Mouse (Mus musculus): Measurements from ENCODE around the gene Mycbpap. TPM values are rescaled to one million over a fixed set of nuclear protein-coding genes. Genes with fewer than 3 reads are reported as not detected.
A peak's percentile ranks its signal among the peaks of the same experiment; 100 is the strongest.

Mycbpap gene
- polyA plus RNA-seq, 1 experiment from 2014 or later = 1.4 TPM

DNA sequence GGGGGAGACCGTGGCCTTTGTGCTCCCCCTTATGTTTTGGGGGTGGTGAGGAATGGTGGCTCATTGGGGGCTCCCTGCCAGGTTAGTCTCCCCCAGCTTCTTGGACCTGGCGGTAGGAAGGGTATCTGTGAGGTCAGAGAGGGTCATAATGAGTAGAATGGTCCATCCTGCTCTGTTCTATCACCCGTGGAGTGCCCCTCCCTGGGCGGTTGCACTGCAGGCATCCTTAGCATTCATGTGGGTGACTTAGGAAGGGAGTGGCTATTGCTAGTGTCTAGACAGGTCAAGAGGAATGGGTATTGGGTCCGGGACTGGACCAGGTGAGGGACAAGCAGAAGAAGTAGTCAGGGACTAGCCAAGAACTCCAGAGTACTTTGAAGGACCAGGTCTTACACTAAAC is 36.3 kb downstream of the Mycbpap start:
- no peak for ATAC-seq (ENCODE audit: low FRiP score, low TSS enrichment)
- WGBS = 72% methylated on average over 5 of the region's 5 CpGs
- H3K4me2 ChIP-seq (replicated peaks; ENCODE audit: low read depth) = no peak overlapping the region

DNA sequence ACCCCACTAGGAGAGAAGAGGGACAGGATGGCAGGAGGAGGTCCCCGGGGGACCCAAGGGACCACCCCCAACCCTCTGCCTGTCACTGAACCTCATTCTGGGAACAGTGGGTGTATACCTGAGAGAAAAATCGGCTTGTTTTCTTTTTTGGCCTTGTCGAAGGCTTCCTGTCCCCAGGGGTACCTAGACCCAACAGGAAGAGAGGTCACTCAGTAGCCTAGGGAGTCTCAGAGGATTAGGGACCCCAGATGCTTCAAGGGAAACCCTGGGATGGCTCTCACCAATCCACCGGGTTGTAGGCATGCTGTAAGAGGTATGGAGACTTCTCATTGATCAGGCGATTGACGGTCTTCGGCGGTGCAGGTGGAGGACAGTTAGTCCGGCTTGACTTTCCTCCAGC is 36.9 kb downstream of the Mycbpap start:
- H3K27ac ChIP-seq (replicated peaks) = no peak overlapping the region
- no peaks in the 10 kb centered on the region for H3K9me3 ChIP-seq (ENCODE audit: control insufficient read depth, low read length)
- no peaks in the 10 kb centered on the region for H3K4me1 ChIP-seq (replicated peaks; ENCODE audit: control insufficient read depth, insufficient read depth)
- no peak overlapping the region for H3K4me3 ChIP-seq (ENCODE audit: low read depth, low read length)
- H3K4me2 ChIP-seq (replicated peaks; ENCODE audit: low read depth) = no peak overlapping the region
- 86% methylated on average over 9 of the region's 9 CpGs for WGBS
- DNase-seq (ENCODE audit: low spot score) (no peak), ATAC-seq (ENCODE audit: low FRiP score, low TSS enrichment) (no peak)
- H3K36me3 ChIP-seq (ENCODE audit: control insufficient read depth, insufficient read depth, low read length) = no peaks in the 10 kb centered on the region
- no peaks in the 10 kb centered on the region for H3K27me3 ChIP-seq (ENCODE audit: control insufficient read depth, insufficient read depth, low read length)
- TF ChIP-seq EP300 (optimal IDR thresholded peaks at IDR 0.05) = no peak
- no peak for TF ChIP-seq CTCF (IDR thresholded peaks at IDR 0.05; ENCODE audit: low read depth)
- no peak overlapping the region for H3K9ac ChIP-seq (ENCODE audit: low read length)

More for the DNA sequence above, 36.3 kb downstream of the Mycbpap start:
- Histone ChIP-seq H3K36me3 (ENCODE audit: control insufficient read depth, insufficient read depth, low read length) (no peaks in the 10 kb centered on the region), H3K9ac (ENCODE audit: low read length) (no peak overlapping the region), H3K4me1 (replicated peaks; ENCODE audit: control insufficient read depth, insufficient read depth) (no peaks in the 10 kb centered on the region), H3K9me3 (ENCODE audit: control insufficient read depth, low read length) (no peaks in the 10 kb centered on the region), H3K4me3 (ENCODE audit: low read depth, low read length) (no peak overlapping the region), H3K27me3 (ENCODE audit: control insufficient read depth, insufficient read depth, low read length) (no peaks in the 10 kb centered on the region), H3K27ac (replicated peaks) (no peak overlapping the region)
- TF ChIP-seq CTCF (IDR thresholded peaks at IDR 0.05; ENCODE audit: low read depth) = no peak
- no peak for TF ChIP-seq EP300 (optimal IDR thresholded peaks at IDR 0.05)
- no peak for DNase-seq (ENCODE audit: low spot score)

DNA sequence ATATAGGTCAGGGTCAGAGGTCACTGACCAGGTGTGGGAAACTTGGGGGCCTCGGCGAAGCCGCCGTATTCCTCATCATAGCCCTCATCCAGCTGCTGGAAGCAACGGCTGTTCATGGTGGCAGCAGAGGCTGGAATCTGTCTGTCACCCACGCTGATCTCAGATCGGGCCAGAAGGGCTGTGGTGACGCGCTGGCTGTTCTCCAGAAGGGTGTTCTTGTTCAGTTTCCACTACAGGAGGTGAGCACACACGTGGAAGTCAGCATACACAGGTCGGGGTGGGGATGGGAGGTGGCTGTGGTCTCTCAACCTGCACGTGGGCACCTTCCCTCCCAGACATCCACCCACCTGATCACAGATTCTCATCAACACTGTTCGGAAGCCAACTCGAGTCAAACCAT is 37.6 kb downstream of the Mycbpap start:
- no peak for TF ChIP-seq EP300 (optimal IDR thresholded peaks at IDR 0.05)
- TF ChIP-seq CTCF (IDR thresholded peaks at IDR 0.05; ENCODE audit: low read depth) = no peak
- Histone ChIP-seq H3K27me3 (ENCODE audit: control insufficient read depth, insufficient read depth, low read length) (no peaks in the 10 kb centered on the region), H3K4me3 (ENCODE audit: low read depth, low read length) (no peak overlapping the region), H3K9me3 (ENCODE audit: control insufficient read depth, low read length) (no peaks in the 10 kb centered on the region), H3K4me1 (replicated peaks; ENCODE audit: control insufficient read depth, insufficient read depth) (no peaks in the 10 kb centered on the region), H3K4me2 (replicated peaks; ENCODE audit: low read depth) (no peak overlapping the region), H3K9ac (ENCODE audit: low read length) (no peak overlapping the region), H3K36me3 (ENCODE audit: control insufficient read depth, insufficient read depth, low read length) (no peaks in the 10 kb centered on the region), H3K27ac (replicated peaks) (no peak overlapping the region)
- DNase-seq (ENCODE audit: low spot score) = no peak
- WGBS = 81% methylated on average over 14 of the region's 14 CpGs
- no peak for ATAC-seq (ENCODE audit: low FRiP score, low TSS enrichment)

DNA sequence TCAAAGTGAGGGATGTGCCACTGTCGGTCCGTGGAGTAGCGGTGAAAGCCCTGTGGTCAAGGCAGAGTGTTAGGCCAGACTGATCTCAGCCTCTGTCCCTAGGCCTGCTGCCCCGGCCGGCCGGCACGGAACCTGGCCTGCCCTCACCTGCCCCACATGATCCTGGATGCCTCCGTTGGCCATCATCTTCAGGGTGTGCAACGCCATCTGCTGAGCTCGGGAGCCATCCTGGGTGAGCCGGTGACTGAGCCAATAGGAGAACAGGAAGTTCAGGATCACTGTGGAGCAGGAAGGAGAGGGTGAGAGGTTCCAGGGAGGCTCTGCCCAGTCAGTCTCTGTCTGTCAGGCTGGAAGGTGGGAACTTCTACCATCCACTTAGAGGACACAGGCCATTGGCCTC is 38.1 kb downstream of the Mycbpap start:
- H3K4me1 ChIP-seq (replicated peaks; ENCODE audit: control insufficient read depth, insufficient read depth) = no peaks in the 10 kb centered on the region
- TF ChIP-seq EP300 (optimal IDR thresholded peaks at IDR 0.05) (no peak), CTCF (IDR thresholded peaks at IDR 0.05; ENCODE audit: low read depth) (0 out of 2 replicates have a peak, but pooled peaks have one; percentile 6)
- no peak overlapping the region for H3K27ac ChIP-seq (replicated peaks)
- no peaks in the 10 kb centered on the region for H3K9me3 ChIP-seq (ENCODE audit: control insufficient read depth, low read length)
- ATAC-seq (ENCODE audit: low FRiP score, low TSS enrichment) (no peak), DNase-seq (ENCODE audit: low spot score) (no peak)
- 64% methylated on average over 11 of the region's 11 CpGs for WGBS
- no peaks in the 10 kb centered on the region for H3K36me3 ChIP-seq (ENCODE audit: control insufficient read depth, insufficient read depth, low read length)
- H3K4me2 ChIP-seq (replicated peaks; ENCODE audit: low read depth) = no peak overlapping the region
- no peaks in the 10 kb centered on the region for H3K27me3 ChIP-seq (ENCODE audit: control insufficient read depth, insufficient read depth, low read length)
- no peak overlapping the region for H3K9ac ChIP-seq (ENCODE audit: low read length)
- no peak overlapping the region for H3K4me3 ChIP-seq (ENCODE audit: low read depth, low read length)

DNA sequence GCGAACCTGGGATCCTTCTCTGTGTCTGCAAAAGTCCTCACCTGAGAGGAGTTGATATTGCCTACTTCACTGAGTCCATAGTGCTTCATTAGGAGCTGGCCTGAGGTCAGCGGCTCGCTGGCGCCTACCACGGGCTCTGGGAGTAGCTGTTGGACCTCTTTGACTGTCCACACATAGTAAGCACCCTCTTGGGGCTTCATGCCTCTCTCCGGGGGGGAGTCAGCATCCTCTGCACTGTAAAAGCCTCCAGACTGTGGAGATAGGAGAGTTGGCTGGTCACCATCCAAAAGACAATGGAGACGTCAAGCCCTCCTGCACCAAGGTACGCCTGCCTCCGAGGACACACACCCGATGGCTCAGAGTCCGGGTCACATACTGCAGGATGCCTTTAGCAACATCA is 38.8 kb downstream of the Mycbpap start:
- H3K27me3 ChIP-seq (ENCODE audit: control insufficient read depth, insufficient read depth, low read length) = no peaks in the 10 kb centered on the region
- DNase-seq (ENCODE audit: low spot score) (no peak), ATAC-seq (ENCODE audit: low FRiP score, low TSS enrichment) (no peak)
- H3K9ac ChIP-seq (ENCODE audit: low read length) = no peak overlapping the region
- H3K4me3 ChIP-seq (ENCODE audit: low read depth, low read length) = no peak overlapping the region
- H3K4me2 ChIP-seq (replicated peaks; ENCODE audit: low read depth) = no peak overlapping the region
- no peaks in the 10 kb centered on the region for H3K36me3 ChIP-seq (ENCODE audit: control insufficient read depth, insufficient read depth, low read length)
- WGBS = 94% methylated on average over 11 of the region's 11 CpGs
- TF ChIP-seq EP300 (optimal IDR thresholded peaks at IDR 0.05) (no peak), CTCF (IDR thresholded peaks at IDR 0.05; ENCODE audit: low read depth) (no peak)
- no peaks in the 10 kb centered on the region for H3K4me1 ChIP-seq (replicated peaks; ENCODE audit: control insufficient read depth, insufficient read depth)
- no peak overlapping the region for H3K27ac ChIP-seq (replicated peaks)
- H3K9me3 ChIP-seq (ENCODE audit: control insufficient read depth, low read length) = no peaks in the 10 kb centered on the region

DNA sequence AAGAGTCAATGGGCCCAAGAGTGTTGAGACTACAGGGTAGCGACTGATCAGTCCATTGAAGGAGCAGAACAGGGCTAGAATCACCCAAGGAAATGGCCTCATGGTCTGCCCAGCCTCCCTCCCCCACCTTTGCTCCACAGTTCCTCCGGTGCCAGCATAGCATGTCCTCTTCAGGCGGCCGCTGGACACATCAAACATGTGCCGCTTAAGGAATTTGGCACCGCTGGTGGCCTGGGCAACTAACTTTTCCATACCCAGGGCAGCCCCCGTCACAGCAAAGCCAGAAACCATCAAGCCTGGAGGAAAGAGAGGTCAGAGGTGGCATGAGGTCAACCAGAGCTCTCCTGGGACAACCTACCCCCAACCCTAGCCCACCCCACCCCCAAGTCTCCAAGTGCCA is 39.6 kb downstream of the Mycbpap start:
- 96% methylated on average over 7 of the region's 7 CpGs for WGBS
- ATAC-seq (ENCODE audit: low FRiP score, low TSS enrichment) = no peak
- H3K36me3 ChIP-seq (ENCODE audit: control insufficient read depth, insufficient read depth, low read length) = no peaks in the 10 kb centered on the region
- H3K27ac ChIP-seq (replicated peaks) = no peak overlapping the region
- no peaks in the 10 kb centered on the region for H3K4me1 ChIP-seq (replicated peaks; ENCODE audit: control insufficient read depth, insufficient read depth)
- H3K9ac ChIP-seq (ENCODE audit: low read length) = no peak overlapping the region
- no peaks in the 10 kb centered on the region for H3K27me3 ChIP-seq (ENCODE audit: control insufficient read depth, insufficient read depth, low read length)
- no peak overlapping the region for H3K4me3 ChIP-seq (ENCODE audit: low read depth, low read length)
- no peaks in the 10 kb centered on the region for H3K9me3 ChIP-seq (ENCODE audit: control insufficient read depth, low read length)
- no peak for TF ChIP-seq CTCF (IDR thresholded peaks at IDR 0.05; ENCODE audit: low read depth)
- TF ChIP-seq EP300 (optimal IDR thresholded peaks at IDR 0.05) = no peak
- no peak overlapping the region for H3K4me2 ChIP-seq (replicated peaks; ENCODE audit: low read depth)
- DNase-seq (ENCODE audit: low spot score) = no peak
